Mouse (Mus musculus): ENCODE measurements around the gene Slc31a1. TPM values are rescaled to one million over a fixed set of nuclear protein-coding genes. Genes with fewer than 3 reads are reported as not detected.

Gene Slc31a1
- polyA plus RNA-seq, 1 experiment from 2014 or later: 48.3 TPM

DNA sequence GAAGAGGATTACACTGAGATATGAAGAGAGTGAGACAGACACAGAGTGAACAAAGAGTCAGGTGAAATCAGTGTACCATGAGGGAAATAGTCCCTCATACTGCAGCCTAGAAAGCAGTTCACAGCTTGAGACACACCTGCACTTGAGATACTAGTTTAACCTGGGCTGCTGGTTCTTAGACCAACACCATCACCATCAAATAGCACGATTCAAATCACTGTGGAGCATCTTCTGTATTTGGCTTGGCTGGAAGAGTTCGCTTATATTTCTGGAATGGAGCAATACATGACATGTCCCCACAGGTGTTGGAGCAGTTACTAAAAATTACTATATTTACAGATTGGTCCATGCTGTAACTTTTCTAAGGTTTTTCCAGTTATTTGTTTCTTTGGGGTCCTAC lies 15.6 kb downstream of the Slc31a1 start:
- Histone ChIP-seq H3K9me3 (replicated peaks; ENCODE audit: low read length) (no peaks in the 10 kb centered on the region), H3K9ac (ENCODE audit: low read depth, low read length) (no peak overlapping the region), H3K4me2 (ENCODE audit: low read length) (no peak overlapping the region), H3K27ac (no peak overlapping the region), H3K27me3 (ENCODE audit: insufficient read depth, low read length) (no peaks in the 10 kb centered on the region), H3K4me3 (replicated peaks; ENCODE audit: low read depth, low read length) (no peak overlapping the region), H3K4me1 (replicated peaks; ENCODE audit: insufficient read depth, low read length) (0 out of 2 replicates have a peak, but pooled peaks cover 7% of the 10 kb centered on the region), H3K36me3 (ENCODE audit: insufficient read depth, low read length) (no peaks in the 10 kb centered on the region)
- DNase-seq (ENCODE audit: low spot score) (no peak), ATAC-seq (replicated peaks; ENCODE audit: low FRiP score, low read depth) (no peak)
- 93% methylated on average over 2 of the region's 2 CpGs for WGBS
- TF ChIP-seq CTCF (IDR thresholded peaks at IDR 0.05; ENCODE audit: low read depth): no peak

DNA sequence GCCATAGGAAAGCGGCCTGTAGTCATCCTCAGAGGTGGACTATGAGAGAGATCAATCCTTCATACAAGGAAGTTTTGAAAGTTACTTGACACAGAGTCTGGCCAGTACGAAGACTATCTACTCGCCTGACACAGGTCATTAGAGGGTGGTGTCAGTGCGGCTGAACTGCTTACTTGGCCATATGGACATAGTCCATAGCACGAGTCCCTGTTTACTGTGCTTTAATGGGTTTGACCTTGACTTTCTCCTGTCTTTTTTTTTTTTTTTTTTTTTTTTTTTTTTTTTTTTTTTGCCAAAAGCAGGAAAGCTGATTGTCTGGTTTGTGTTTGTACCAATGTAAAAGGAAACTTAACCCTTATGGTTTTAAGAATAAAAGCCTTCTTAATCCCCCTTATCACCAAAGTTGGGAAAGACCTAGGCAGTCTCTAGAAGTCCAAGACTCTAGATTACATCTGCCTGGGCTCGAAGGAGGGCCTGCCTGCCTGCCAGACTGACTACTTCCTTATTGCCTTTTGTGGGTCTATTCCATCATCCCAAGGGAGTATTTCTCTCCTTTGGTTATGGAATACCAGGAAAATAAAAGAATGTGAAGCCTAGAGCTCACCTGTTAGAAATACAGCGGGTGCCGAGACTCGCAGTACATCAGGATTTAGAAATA lies 19.3 kb downstream of the Slc31a1 start:
- H3K27me3 ChIP-seq (ENCODE audit: insufficient read depth, low read length): no peaks in the 10 kb centered on the region
- ATAC-seq (replicated peaks; ENCODE audit: low FRiP score, low read depth): no peak
- WGBS: 73% methylated on average over 9 of the region's 9 CpGs
- 0 out of 2 replicates have a peak, but pooled peaks cover 3% of the 10 kb centered on the region for H3K4me1 ChIP-seq (replicated peaks; ENCODE audit: insufficient read depth, low read length)
- no peak overlapping the region for H3K9ac ChIP-seq (ENCODE audit: low read depth, low read length)
- DNase-seq (ENCODE audit: low spot score): no peak
- H3K27ac ChIP-seq: no peak overlapping the region
- H3K36me3 ChIP-seq (ENCODE audit: insufficient read depth, low read length): no peaks in the 10 kb centered on the region
- TF ChIP-seq CTCF (IDR thresholded peaks at IDR 0.05; ENCODE audit: low read depth): no peak
- H3K4me2 ChIP-seq (ENCODE audit: low read length): no peak overlapping the region
- no peaks in the 10 kb centered on the region for H3K9me3 ChIP-seq (replicated peaks; ENCODE audit: low read length)
- no peak overlapping the region for H3K4me3 ChIP-seq (replicated peaks; ENCODE audit: low read depth, low read length)

DNA sequence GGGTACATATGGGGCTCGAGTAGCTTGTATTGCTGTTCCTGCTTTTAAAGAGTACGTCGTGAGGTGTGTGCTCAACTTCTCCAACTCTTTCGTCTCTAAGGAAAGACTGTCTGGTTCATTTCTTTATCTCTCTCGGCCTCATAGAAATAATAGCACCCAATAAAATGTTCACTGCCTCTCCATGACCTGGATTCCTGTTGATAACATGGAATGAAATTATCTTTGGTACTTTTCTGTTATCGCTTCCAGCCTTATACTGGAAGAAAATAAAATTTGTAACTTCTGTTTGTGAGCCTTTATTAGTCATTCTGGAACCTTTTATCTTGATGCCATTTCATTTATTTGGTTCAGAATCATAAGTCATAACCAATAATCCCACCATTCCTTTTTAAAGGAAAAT lies 22.7 kb downstream of the Slc31a1 start:
- 89% methylated on average over 6 of the region's 6 CpGs for WGBS
- no peak overlapping the region for H3K4me2 ChIP-seq (ENCODE audit: low read length)
- DNase-seq (ENCODE audit: low spot score) (no peak), ATAC-seq (replicated peaks; ENCODE audit: low FRiP score, low read depth) (no peak)
- H3K4me3 ChIP-seq (replicated peaks; ENCODE audit: low read depth, low read length): no peak overlapping the region
- no peaks in the 10 kb centered on the region for H3K27me3 ChIP-seq (ENCODE audit: insufficient read depth, low read length)
- 0 out of 2 replicates have a peak, but pooled peaks cover 3% of the 10 kb centered on the region for H3K4me1 ChIP-seq (replicated peaks; ENCODE audit: insufficient read depth, low read length)
- H3K27ac ChIP-seq: no peak overlapping the region
- no peak for TF ChIP-seq CTCF (IDR thresholded peaks at IDR 0.05; ENCODE audit: low read depth)
- H3K36me3 ChIP-seq (ENCODE audit: insufficient read depth, low read length): 0 out of 2 replicates have a peak, but pooled peaks cover 8% of the 10 kb centered on the region
- no peak overlapping the region for H3K9ac ChIP-seq (ENCODE audit: low read depth, low read length)
- no peaks in the 10 kb centered on the region for H3K9me3 ChIP-seq (replicated peaks; ENCODE audit: low read length)

GRCm38 (mm10) chr4:62383752-62384151 lies 23.2 kb downstream of the Slc31a1 start:
- H3K4me2 ChIP-seq (ENCODE audit: low read length): no peak overlapping the region
- H3K9ac ChIP-seq (ENCODE audit: low read depth, low read length): no peak overlapping the region
- H3K36me3 ChIP-seq (ENCODE audit: insufficient read depth, low read length): 0 out of 2 replicates have a peak, but pooled peaks cover 13% of the 10 kb centered on the region
- no peak for TF ChIP-seq CTCF (IDR thresholded peaks at IDR 0.05; ENCODE audit: low read depth)
- ATAC-seq (replicated peaks; ENCODE audit: low FRiP score, low read depth): no peak
- WGBS: 71% methylated on average over 7 of the region's 7 CpGs
- H3K27ac ChIP-seq: no peak overlapping the region
- no peaks in the 10 kb centered on the region for H3K27me3 ChIP-seq (ENCODE audit: insufficient read depth, low read length)
- H3K4me3 ChIP-seq (replicated peaks; ENCODE audit: low read depth, low read length): no peak overlapping the region
- H3K9me3 ChIP-seq (replicated peaks; ENCODE audit: low read length): no peaks in the 10 kb centered on the region
- no peak for DNase-seq (ENCODE audit: low spot score)
- 0 out of 2 replicates have a peak, but pooled peaks cover 3% of the 10 kb centered on the region for H3K4me1 ChIP-seq (replicated peaks; ENCODE audit: insufficient read depth, low read length)

GRCm38 (mm10) chr4:62384159-62384558 lies 23.6 kb downstream of the Slc31a1 start:
- no peak for DNase-seq (ENCODE audit: low spot score)
- Histone ChIP-seq H3K36me3 (ENCODE audit: insufficient read depth, low read length) (0 out of 2 replicates have a peak, but pooled peaks cover 17% of the 10 kb centered on the region), H3K4me3 (replicated peaks; ENCODE audit: low read depth, low read length) (no peak overlapping the region), H3K4me1 (replicated peaks; ENCODE audit: insufficient read depth, low read length) (0 out of 2 replicates have a peak, but pooled peaks cover 3% of the 10 kb centered on the region), H3K9me3 (replicated peaks; ENCODE audit: low read length) (no peaks in the 10 kb centered on the region), H3K9ac (ENCODE audit: low read depth, low read length) (no peak overlapping the region), H3K27ac (no peak overlapping the region), H3K4me2 (ENCODE audit: low read length) (no peak overlapping the region), H3K27me3 (ENCODE audit: insufficient read depth, low read length) (no peaks in the 10 kb centered on the region)
- no peak for TF ChIP-seq CTCF (IDR thresholded peaks at IDR 0.05; ENCODE audit: low read depth)
- WGBS: 76% methylated on average over 1 of the region's 1 CpGs
- no peak for ATAC-seq (replicated peaks; ENCODE audit: low FRiP score, low read depth)

DNA sequence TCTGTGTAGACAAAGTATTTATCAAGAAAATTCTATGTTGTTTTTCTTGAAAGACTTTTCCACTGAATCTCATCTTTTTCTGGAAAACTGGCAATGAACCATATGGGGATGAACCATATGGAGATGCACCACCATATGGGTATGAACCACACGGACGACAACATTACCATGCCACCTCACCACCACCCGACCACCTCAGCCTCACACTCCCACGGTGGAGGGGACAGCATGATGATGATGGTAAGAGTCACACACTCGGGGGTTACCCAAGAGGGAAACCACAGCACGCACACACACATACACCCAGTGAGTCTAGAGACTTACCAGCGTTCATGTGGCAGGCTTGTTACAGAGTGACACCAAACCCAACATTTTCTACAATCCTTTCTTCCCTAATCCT lies 24.9 kb downstream of the Slc31a1 start:
- WGBS: 88% methylated on average over 7 of the region's 7 CpGs

More for the DNA sequence above, 24.9 kb downstream of the Slc31a1 start:
- Histone ChIP-seq H3K9ac (ENCODE audit: low read depth, low read length) (no peak overlapping the region), H3K4me2 (ENCODE audit: low read length) (no peak overlapping the region), H3K36me3 (ENCODE audit: insufficient read depth, low read length) (0 out of 2 replicates have a peak, but pooled peaks cover 17% of the 10 kb centered on the region), H3K4me3 (replicated peaks; ENCODE audit: low read depth, low read length) (no peak overlapping the region), H3K27ac (no peak overlapping the region), H3K4me1 (replicated peaks; ENCODE audit: insufficient read depth, low read length) (no peaks in the 10 kb centered on the region), H3K27me3 (ENCODE audit: insufficient read depth, low read length) (no peaks in the 10 kb centered on the region), H3K9me3 (replicated peaks; ENCODE audit: low read length) (no peaks in the 10 kb centered on the region)
- TF ChIP-seq CTCF (IDR thresholded peaks at IDR 0.05; ENCODE audit: low read depth): no peak
- ATAC-seq (replicated peaks; ENCODE audit: low FRiP score, low read depth): no peak
- DNase-seq (ENCODE audit: low spot score): no peak

Measured in kidney, postnatal 0 days (tissue).